Mouse (Mus musculus): ENCODE results near the gene Msl1. TPM values are rescaled to one million over a fixed set of nuclear protein-coding genes. Genes with fewer than 3 reads are reported as not detected.
"Not testable (repeated sequence)": the region's sequence is repeated elsewhere in the genome, so short reads cannot be mapped to it uniquely, and the experiment has no call there.

Msl1 gene
- total RNA-seq, 4 experiments from 2014 or later = 53.9 to 57.7 (median 55.8) TPM

GRCm38 (mm10) chr11:98794469-98795014 lies 774 bp upstream of the Msl1 start:
- DNase-seq (ENCODE audit: low spot score in 2 of 2) = peak; percentile 37 to 71

DNA sequence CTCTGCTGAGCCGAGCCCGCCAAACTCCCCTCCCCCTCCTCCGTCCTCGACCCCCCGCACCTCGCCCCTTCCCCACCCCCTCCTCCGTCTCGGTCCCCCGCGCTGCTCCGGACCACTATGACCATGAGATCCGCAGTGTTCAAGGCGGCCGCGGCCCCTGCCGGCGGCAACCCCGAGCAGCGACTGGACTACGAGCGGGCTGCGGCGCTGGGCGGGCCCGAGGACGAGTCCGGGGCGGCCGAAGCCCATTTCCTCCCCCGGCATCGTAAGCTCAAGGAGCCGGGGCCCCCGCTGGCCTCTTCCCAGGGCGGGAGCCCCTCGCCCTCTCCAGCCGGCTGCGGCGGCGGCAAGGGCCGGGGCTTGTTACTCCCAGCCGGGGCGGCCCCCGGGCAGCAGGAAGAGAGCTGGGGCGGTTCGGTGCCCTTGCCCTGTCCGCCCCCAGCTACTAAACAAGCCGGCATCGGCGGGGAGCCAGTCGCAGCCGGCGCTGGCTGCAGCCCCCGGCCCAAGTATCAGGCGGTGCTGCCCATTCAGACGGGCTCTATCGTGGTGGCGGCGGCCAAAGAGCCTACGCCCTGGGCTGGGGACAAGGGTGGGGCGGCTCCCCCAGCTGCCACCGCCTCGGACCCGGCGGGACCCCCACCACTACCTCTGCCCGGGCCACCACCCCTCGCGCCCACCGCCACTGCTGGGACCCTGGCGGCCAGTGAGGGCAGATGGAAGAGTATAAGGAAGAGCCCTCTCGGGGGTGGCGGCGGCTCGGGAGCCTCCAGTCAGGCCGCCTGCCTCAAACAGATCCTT lies 598 bp downstream of the Msl1 start:
- peak; percentile 41 to 47 for DNase-seq (ENCODE audit: low spot score in 2 of 2)

DNA sequence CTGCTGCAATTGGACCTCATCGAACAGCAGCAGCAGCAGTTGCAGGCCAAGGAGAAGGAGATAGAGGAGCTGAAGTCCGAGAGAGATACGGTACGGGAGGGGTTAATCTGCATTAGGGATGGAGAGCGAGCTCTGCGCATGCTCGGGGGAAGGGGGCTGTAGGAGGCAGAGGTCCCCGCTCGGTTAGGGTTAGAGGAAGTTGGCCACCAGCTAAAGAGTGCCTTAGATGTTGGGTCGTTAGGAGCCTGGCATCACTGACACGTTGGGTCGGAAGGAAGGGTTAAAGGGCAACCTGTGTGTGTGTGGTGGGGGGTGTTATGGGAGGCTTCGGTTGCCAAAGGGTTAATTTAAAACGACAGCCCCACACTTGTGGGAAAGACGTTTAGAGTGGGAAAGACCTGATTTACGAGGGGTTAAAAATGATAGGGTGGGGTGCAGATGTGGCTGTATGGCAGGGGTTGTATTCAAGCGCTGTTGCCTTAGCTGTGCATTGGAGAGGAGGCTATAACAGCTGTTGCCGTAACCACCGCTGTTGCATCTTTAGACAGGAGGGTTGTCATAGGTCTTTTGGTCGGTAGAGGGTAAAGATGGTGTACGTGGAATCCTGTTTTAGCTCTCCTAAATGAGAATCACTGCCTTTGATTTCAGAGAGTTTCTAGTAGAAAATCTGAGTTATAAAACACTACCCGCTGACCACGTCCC lies 1.4 kb downstream of the Msl1 start:
- peak in 1 of 2 experiments; percentile 22 for DNase-seq (ENCODE audit: low spot score in 2 of 2)

- DNase-seq (ENCODE audit: low spot score in 2 of 2) = no peak
Measured at GRCm38 (mm10) chr11:98797306-98797705, 2.0 kb downstream of the Msl1 start.

DNA sequence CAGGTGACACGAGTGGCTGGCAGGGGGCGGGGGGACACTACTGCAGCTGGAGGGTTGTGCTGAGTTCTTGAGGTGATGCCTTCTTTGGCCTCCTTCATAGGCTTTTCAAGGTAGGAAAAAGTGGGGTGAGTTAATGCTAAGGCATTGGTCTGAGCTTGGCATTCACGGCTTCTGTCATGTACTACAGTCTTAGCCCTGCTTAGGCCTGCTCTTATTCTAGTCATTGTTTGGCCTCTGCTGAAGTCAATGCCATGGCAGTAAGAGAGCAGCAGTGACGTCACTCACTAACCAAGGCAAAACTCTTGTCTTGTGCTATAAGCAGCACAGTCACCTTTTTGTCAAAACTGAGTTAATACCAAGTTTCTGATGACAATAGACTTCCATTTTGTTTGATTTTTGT lies 2.6 kb downstream of the Msl1 start:
- no peak for DNase-seq (ENCODE audit: low spot score in 2 of 2)

DNA sequence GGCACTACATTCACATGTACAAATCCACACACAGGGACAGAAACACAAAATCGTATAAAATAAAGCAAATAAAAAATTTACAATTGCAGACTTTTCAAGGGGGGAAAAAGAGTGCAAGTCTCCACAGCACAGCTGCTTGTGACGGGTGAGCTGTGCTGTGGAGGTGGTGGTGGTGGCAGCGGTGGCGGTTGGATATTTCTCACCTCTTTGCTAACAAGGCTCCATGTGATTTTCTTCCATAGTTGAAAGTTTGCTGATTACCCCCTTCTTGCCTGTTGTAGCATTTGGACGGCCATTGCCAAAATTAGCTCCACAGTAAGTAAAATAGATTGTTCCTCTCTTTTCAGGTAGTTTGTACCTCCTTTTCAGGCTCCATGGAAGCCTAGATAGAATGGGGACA lies 9.3 kb downstream of the Msl1 start, which contains the start of gene Casc3:
Gene Casc3, plus strand, starts transcription at position 301 of the 400 bp plus-strand sequence.
- DNase-seq (ENCODE audit: low spot score in 2 of 2) = no peak

GRCm38 (mm10) chr11:98808417-98808816 lies 13.1 kb downstream of the Msl1 start:
- no peak for DNase-seq (ENCODE audit: low spot score in 2 of 2)

DNA sequence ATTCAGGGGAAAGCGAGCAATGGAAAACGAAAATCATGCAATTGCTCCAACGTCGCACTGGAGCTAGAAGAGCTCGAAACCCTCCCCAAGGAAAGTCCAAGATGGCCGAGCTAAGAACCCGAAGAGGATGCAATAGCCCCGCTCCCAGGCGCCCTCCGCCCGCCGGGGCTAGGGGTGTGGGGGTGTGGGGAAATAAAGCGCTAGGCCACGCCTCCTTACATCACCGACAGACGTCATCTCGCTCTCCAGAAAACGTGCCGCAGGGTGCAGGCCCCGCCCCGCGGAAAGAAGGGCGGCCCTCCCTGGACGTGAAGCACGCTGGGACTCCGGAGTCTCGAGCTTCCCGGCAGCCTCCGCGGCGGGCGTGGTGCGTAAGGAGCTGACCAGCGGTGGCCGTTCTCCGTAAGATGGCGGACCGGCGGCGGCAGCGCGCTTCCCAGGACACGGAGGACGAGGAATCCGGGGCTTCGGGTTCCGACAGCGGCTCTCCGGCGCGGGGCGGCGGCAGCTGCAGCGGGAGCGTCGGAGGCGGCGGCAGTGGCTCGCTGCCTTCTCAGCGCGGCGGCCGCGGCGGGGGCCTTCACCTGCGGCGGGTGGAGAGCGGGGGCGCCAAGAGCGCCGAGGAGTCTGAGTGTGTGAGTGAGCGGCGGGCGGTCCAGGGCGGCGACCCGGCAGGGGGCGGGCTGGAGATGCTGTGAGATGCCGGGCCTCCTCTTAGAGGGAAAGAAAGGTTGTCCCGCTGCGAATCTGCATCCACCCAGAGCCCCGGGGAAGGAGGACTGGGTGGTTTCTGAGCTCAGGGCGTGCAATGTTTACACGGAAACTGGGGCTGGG lies 14.4 kb downstream of the Msl1 start:
- DNase-seq (ENCODE audit: low spot score in 2 of 2) = peak; percentile 98

GRCm38 (mm10) chr11:98810686-98811085 lies 15.4 kb downstream of the Msl1 start:
- no peak for DNase-seq (ENCODE audit: low spot score in 2 of 2)

GRCm38 (mm10) chr11:98816706-98817239 lies 21.5 kb downstream of the Msl1 start:
- no peak for DNase-seq (ENCODE audit: low spot score in 2 of 2)

DNA sequence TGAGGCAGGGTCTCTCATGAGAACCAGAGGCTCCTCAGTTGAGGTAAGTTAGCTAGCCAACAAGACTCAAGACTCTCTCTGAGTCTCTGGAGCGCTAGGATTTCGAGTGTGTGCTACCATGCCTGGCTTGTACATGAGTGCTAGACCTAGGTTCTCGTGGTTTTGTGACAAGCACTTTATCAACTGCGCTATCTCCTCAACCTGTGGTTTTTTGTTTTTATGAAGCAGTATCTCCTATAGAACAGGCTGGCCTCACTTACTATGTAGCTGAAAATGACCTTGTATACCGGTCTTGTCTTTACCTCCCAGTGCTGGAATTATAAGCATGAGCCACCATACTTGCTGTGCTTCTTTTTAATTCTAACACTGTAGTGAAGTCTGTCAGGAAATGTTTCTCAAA lies 25.7 kb downstream of the Msl1 start:
- DNase-seq (ENCODE audit: low spot score in 2 of 2) = no peak

GRCm38 (mm10) chr11:98826071-98826470 lies 30.8 kb downstream of the Msl1 start:
- DNase-seq (ENCODE audit: low spot score in 2 of 2) = not testable (repeated sequence)

DNA sequence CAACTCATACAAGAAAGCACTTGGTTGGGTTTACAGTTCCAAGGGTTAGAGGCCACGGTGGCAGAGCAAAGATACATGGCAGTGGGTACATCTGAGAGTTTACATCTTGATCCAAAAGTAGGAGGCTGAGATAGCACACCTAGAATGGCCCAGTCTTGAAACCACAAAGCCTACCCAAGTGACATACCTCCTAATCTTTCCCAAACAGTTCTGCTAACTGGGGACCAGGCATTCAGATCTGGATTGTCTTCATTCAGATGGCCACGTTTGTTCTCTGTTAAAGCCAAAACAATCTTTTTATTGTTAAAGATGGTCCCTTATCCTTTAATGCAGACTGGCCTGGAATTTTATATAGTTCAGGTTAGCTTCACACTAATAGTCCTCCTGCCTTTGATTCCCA lies 32.6 kb downstream of the Msl1 start:
- no peak for DNase-seq (ENCODE audit: low spot score in 2 of 2)

GRCm38 (mm10) chr11:98829091-98829775 lies 33.9 kb downstream of the Msl1 start:
- DNase-seq (ENCODE audit: low spot score in 2 of 2) = no peak

- no peak for DNase-seq (ENCODE audit: low spot score in 2 of 2)
Measured at GRCm38 (mm10) chr11:98829875-98830274, 34.6 kb downstream of the Msl1 start.

DNA sequence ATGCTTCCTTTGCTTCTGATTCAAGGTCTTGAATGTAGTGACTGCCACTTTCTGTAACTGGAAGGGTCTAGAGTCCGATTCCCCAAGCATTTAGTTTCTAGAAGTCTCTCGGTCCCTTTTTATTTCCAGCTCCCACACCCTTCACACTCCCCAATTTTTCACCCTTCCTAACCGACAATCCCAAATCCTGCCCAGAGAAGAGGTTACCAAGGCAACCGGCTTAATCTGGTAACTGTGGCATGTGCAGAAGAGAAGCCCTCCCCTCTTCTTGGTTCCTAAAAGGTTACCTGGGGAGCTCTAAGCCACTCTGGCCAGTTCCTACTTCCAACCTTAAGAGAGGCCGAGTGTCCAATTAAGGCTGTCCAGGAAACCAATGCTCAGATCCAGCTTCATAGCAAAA lies 40.0 kb downstream of the Msl1 start:
- no peak for DNase-seq (ENCODE audit: low spot score in 2 of 2)

- no peak for DNase-seq (ENCODE audit: low spot score in 2 of 2)
Measured at GRCm38 (mm10) chr11:98835725-98836124, 40.4 kb downstream of the Msl1 start.

DNA sequence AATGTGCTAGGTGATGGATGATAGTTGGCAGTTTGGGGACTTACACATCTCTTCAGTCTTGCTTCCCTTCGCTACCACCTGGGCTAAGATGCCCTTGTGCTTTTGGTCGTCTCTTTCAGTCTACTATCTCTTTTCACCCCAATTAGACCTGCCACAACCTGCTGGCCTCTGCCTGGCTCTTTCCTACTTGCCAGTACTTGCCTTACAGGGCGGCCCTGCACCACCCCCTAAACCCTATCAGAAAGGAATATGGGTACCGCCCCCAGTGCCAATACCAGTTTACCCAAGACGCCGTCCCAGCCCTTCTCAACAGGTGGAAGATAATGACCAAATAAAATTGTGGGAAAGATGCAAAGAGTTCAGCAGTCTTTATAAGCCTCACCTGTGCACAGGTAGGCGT lies 40.8 kb downstream of the Msl1 start:
- no peak for DNase-seq (ENCODE audit: low spot score in 2 of 2)

DNA sequence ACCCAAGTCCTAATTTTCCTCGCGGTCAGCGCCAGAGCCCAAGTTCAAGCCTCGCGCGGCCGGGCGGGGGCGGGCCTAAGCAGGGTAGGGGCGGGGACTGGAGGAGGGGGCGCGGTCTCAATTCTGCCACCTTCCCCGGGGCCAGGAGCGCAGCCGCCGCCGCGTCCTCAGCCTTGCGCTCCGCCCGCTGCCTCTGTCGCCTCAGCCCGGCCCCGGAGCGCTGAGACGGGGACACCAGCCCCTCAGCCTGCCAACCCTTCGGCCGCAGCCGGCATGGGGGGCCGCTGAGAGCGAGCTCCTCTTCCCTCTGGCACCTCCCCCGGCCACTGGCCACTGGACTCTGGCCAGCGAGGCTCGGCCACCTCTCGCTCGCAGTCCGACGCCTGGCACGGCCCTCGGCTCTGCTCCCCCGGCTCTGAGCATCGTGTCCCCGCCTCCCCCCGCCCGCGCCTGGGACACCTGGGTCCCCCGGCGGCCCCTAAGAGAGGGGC lies 41.4 kb downstream of the Msl1 start, which contains the start of gene Rapgefl1:
Gene Rapgefl1, plus strand, starts transcription at position 135 of the 491 bp plus-strand sequence.
- DNase-seq (ENCODE audit: low spot score in 2 of 2) = peak; percentile 72 to 73

- DNase-seq (ENCODE audit: low spot score in 2 of 2) = no peak
Measured at GRCm38 (mm10) chr11:98837231-98837704, 42.0 kb downstream of the Msl1 start.
